Mouse (Mus musculus) neural tube, embryonic 11.5 days (tissue): ENCODE measurements around the gene Vpreb3. TPM values are rescaled to one million over a fixed set of nuclear protein-coding genes. Genes with fewer than 3 reads are reported as not detected.

Source experiments
- ATAC-seq: fragments of 200-750 bp; cut with Nextera tagmentation; 2 replicates; pipeline ENCODE4 v1.8.0; 2017; ENCODE audit warnings: moderate number of reproducible peaks, mild to moderate bottlenecking, moderate TSS enrichment, moderate library complexity; ENCODE audit not compliant: insufficient read depth, low FRiP score, low TSS enrichment
- DNase-seq: peaks from one replicate; pipeline ENCODE4 v3.0.0-alpha.2; 2015; ENCODE audit warnings: low spot score
- H3K27ac ChIP-seq: fragments of 300-500 bp; sonication (generic); 2 replicates; pipeline ENCODE4 v1.5.1; 2014; ENCODE audit warnings: low read depth, mild to moderate bottlenecking, low read length
- H3K27me3 ChIP-seq: fragments of 300-500 bp; sonication (generic); 2 replicates; pipeline ENCODE4 v1.6.1; 2014; ENCODE audit warnings: mild to moderate bottlenecking, low read length, mixed read lengths; ENCODE audit not compliant: control insufficient read depth, insufficient read depth
- H3K36me3 ChIP-seq: fragments of 300-500 bp; sonication (generic); 2 replicates; pipeline ENCODE4 v1.6.1; 2014; ENCODE audit warnings: mild to moderate bottlenecking, low read length, moderate library complexity, mixed read lengths; ENCODE audit not compliant: control insufficient read depth, insufficient read depth
- H3K4me1 ChIP-seq: fragments of 300-500 bp; sonication (generic); 2 replicates; pipeline ENCODE4 v1.6.1; 2014; ENCODE audit warnings: low read length, mixed read lengths; ENCODE audit not compliant: control insufficient read depth, insufficient read depth
- H3K4me2 ChIP-seq: fragments of 300-500 bp; sonication (generic); 2 replicates; pipeline ENCODE4 v1.6.1; 2014; ENCODE audit warnings: low read depth, mild to moderate bottlenecking, moderate library complexity
- H3K4me3 ChIP-seq: fragments of 300-500 bp; sonication (generic); 2 replicates; pipeline ENCODE4 v1.5.1; 2014; ENCODE audit warnings: low read depth, low read length
- H3K9ac ChIP-seq: fragments of 300-500 bp; sonication (generic); 2 replicates; pipeline ENCODE4 v1.6.1; 2014; ENCODE audit warnings: mild to moderate bottlenecking, low read length
- H3K9me3 ChIP-seq: fragments of 300-500 bp; sonication (generic); 2 replicates; pipeline ENCODE4 v1.6.1; 2016; ENCODE audit warnings: low read length; ENCODE audit not compliant: control insufficient read depth
- WGBS: fragments of 180-500 bp; shearing (Covaris S2); extraction: QIAGEN DNeasy Blood & Tissue Kit; methylation state at CpG from one replicate; pipeline ENCODE4 v1.1.7; 2014; 5-methylcytosine and 5-hydroxymethylcytosine counted together
- polyA plus RNA-seq: library from polyadenylated mRNA; unstranded; fragments of >200 nt; fragmentation: Nextera tagmentation; extraction: Ambion mirVana; gene quantifications from 2 replicates; pipeline ENCODE4 v1.2.1, GENCODE M21; 2014

The Vpreb3 gene
- polyA plus RNA-seq, 1 experiment from 2014 or later: 0.53 TPM

- ATAC-seq: no peak
- WGBS: 45% methylated on average over 3 of the region's 3 CpGs
- Histone ChIP-seq H3K4me1 (no peaks in the 10 kb centered on the region), H3K27ac (no peak overlapping the region), H3K9ac (no peak overlapping the region), H3K36me3 (no peaks in the 10 kb centered on the region), H3K4me2 (no peak overlapping the region), H3K9me3 (no peaks in the 10 kb centered on the region), H3K27me3 (no peaks in the 10 kb centered on the region), H3K4me3 (no peak overlapping the region)
- no peak for DNase-seq
Measured at GRCm38 (mm10) chr10:75996315-75996714, 53.5 kb downstream of the Vpreb3 start.

Other genes with a start within 250 kb of the Vpreb3 start
- gene Cabin1, start 178.7 kb upstream of the Vpreb3 start, polyA plus RNA-seq: 29.5 and 32.2 TPM in 2 replicates
- 93.0 and 93.5 TPM in 2 replicates for gene Ddt, start 169.6 kb upstream of the Vpreb3 start, polyA plus RNA-seq
- gene Gm20441, start 162.1 kb upstream of the Vpreb3 start, polyA plus RNA-seq: not detected in 2 replicates
- gene Gstt3, start 161.6 kb upstream of the Vpreb3 start, polyA plus RNA-seq: 2.1 and 2.9 TPM in 2 replicates
- gene Gstt1, start 144.5 kb upstream of the Vpreb3 start, polyA plus RNA-seq: 2.5 and 2.9 TPM in 2 replicates
- not detected in 2 replicates for gene Gstt4, start 120.5 kb upstream of the Vpreb3 start, polyA plus RNA-seq
- gene Gstt2, start 105.6 kb upstream of the Vpreb3 start, polyA plus RNA-seq: 6.5 and 7.2 TPM in 2 replicates
- 2,352 and 2,361 TPM in 2 replicates for gene Mif, start 82.8 kb upstream of the Vpreb3 start, polyA plus RNA-seq
- gene Derl3, start 49.6 kb upstream of the Vpreb3 start, polyA plus RNA-seq: 2.8 and 2.9 TPM in 2 replicates
- gene Smarcb1, start 21.4 kb upstream of the Vpreb3 start, polyA plus RNA-seq: 288 and 294 TPM in 2 replicates
- 9.9 and 11.7 TPM in 2 replicates for gene Chchd10, start 9.9 kb upstream of the Vpreb3 start, polyA plus RNA-seq
- gene Mmp11, start 6.6 kb upstream of the Vpreb3 start, polyA plus RNA-seq: 41.2 and 46.1 TPM in 2 replicates
- 0.97 and 1.9 TPM in 2 replicates for gene Gm867, start 2.4 kb upstream of the Vpreb3 start, polyA plus RNA-seq
- 0.19 TPM in 1 of 2 replicates, not detected in the other for gene Gm5134, start 11.5 kb downstream of the Vpreb3 start, polyA plus RNA-seq
- 28.8 and 29.2 TPM in 2 replicates for gene Zfp280b, start 89.6 kb downstream of the Vpreb3 start, polyA plus RNA-seq
- gene Slc5a4b, start 167.9 kb downstream of the Vpreb3 start, polyA plus RNA-seq: not detected in 2 replicates
- not detected in 2 replicates for gene Slc5a4a, start 204.4 kb downstream of the Vpreb3 start, polyA plus RNA-seq